Mouse (Mus musculus): ENCODE data around the gene Hkdc1.

GRCm38 (mm10) chr10:62334686-62335422 is 87.4 kb downstream of the Hkdc1 start:
- no peak for TF ChIP-seq CTCF (IDR thresholded peaks at IDR 0.05; ENCODE audit: low read depth, low read length)
- TF ChIP-seq POLR2A (IDR thresholded peaks at IDR 0.05; ENCODE audit: extremely low read depth, insufficient read depth, low read length), result no peak
